Mouse (Mus musculus) naive thymus-derived CD4-positive, alpha-beta T cell, adult 2 months (primary cell): Measurements from ENCODE around the gene Birc6.

Experiments
- DNase-seq: peaks from one replicate; pipeline ENCODE4 v3.0.0-alpha.2; 2011; ENCODE audit warnings: low read depth

Birc6 gene

GRCm38 (mm10) chr17:74707637-74708152 is 179.6 kb downstream of the Birc6 start:
- DNase-seq: no peak

GRCm38 (mm10) chr17:74710731-74711130 is 182.6 kb downstream of the Birc6 start:
- no peak for DNase-seq

- no peak for DNase-seq
Observed at GRCm38 (mm10) chr17:74711627-74712026, 183.5 kb downstream of the Birc6 start.

DNA sequence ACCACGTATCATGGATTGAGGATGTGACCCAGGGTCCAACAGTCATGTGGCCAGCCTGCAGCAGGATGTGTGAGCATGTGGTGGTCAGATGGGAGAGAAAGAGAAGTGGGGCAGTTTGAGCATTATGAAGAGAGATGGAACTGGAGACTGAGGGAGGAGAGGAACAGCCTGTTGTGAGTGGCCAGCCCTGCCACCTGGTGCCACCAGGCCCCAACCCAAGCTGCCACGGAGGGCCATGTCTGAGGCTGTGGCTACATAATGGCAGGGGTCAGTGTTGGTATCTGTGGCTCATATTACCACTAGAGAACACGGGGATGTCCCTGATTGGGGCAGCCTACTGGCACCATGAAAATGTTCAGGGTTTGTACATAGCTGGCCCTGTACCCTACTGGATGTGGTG is 187.0 kb downstream of the Birc6 start:
- no peak for DNase-seq

GRCm38 (mm10) chr17:74715724-74716123 is 187.6 kb downstream of the Birc6 start:
- no peak for DNase-seq

- DNase-seq: no peak
Observed at GRCm38 (mm10) chr17:74716643-74717042, 188.5 kb downstream of the Birc6 start.

DNA sequence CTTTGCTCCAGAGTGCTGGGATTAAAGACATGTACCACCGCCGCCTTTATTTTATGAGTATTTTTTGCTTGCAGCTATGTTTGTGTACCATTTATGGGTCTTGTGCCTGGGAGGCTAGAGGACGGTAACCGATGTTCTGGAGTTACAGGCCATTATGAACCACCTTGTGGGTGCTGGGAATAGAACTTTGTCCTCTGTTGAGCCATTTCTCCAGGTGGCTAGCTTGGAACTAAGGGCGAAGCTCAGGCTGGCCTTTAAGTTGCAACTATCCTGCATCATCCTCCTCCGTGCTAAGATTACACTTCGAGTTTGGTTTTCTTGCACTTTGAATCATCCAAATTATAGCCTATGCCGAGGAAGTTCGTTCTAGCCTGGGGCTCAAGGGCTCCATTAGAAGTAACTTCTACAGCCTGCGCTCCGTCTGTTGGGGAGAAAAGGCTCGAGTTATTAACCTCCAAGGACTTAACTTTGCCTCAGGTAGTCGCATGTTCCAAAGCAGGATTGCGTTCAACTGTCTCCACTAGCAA is 189.1 kb downstream of the Birc6 start:
- no peak for DNase-seq

DNA sequence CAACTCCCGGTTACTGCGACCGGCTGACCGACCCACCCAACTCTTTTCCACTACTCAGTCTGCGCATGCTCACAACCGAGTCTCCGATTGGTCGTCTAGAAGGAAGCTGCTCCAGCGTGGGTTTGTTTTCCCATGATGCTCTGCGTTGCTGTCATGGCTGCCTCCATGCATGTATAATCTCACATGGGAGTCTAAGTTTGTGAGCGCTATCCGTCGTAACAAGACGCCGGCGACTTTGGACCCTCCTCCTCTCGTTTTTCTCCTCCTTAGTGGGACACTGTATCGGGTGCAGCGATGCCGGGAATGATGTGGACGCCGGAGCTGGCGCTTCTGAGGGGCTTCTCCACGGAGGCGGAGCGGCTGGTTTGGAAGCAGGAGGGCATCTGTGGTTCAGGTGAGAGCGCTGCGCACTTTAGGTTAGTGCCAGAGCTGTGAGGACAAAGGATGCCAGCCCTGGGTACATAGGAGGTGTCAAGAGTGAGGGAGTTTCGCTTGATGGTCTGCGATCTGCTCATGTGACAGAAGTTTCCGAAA is 189.6 kb downstream of the Birc6 start, which contains the start of gene Ttc27:
TSS of gene Ttc27 (plus strand) at position 115 of the 534 bp plus-strand sequence.
- peak; percentile 98 for DNase-seq

DNA sequence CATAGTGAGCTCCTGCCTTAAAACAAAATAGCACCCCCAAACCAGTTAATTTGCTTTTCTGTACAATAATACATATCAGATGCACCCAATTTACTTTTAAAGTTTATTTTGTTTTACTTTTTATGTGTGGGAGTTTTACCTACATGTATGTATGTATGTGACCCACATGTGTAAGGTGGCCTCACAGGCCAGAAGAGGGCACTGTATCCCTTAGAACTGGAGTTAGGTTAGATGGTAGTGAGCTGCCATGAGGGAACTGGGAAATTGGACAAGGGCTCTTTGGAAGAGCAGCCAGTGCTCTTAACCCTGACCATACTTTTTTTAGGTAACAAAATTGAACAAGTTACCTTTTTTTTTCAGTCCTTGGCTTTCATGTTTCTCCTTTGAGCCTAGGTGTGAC is 204.8 kb downstream of the Birc6 start:
- DNase-seq: peak; percentile 50

GRCm38 (mm10) chr17:74735392-74735791 is 207.3 kb downstream of the Birc6 start:
- no peak for DNase-seq

DNA sequence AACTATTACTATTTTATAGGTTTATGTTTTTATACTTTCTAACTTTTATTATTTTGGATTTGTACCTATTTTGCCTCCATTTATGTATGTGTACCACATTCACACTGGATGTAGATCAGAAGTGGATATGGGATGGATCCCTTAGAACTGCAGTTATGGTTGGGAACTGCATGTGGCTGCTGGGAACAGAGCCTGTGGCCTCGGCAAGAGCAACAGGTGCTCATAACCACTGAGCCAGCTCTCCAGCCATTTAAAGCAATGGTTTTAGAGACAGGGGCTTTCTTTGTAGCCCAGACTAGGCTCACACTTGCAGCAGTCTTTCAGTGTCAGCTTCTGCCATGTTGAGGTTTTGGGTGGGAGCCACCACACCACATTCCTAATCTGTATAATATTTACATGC is 221.6 kb downstream of the Birc6 start:
- DNase-seq: no peak

GRCm38 (mm10) chr17:74751026-74751425 is 222.9 kb downstream of the Birc6 start:
- DNase-seq: no peak
